Mouse (Mus musculus) gastrocnemius, adult 18-20 months (tissue): ENCODE results near the gene AC141477.1. TPM values are rescaled to one million over a fixed set of nuclear protein-coding genes. Genes with fewer than 3 reads are reported as not detected.

ENCODE experiments used
- DNase-seq: peaks from one replicate; pipeline ENCODE4 v3.0.0; 2021; ENCODE audit warnings: low spot score
- total RNA-seq, 2 experiments: library from RNA; stranded (reverse); gene quantifications; 2 replicates each; pipeline ENCODE4 v1.2.3; 2021

AC141477.1 gene
- total RNA-seq, 2 experiments from 2014 or later = not detected

DNA sequence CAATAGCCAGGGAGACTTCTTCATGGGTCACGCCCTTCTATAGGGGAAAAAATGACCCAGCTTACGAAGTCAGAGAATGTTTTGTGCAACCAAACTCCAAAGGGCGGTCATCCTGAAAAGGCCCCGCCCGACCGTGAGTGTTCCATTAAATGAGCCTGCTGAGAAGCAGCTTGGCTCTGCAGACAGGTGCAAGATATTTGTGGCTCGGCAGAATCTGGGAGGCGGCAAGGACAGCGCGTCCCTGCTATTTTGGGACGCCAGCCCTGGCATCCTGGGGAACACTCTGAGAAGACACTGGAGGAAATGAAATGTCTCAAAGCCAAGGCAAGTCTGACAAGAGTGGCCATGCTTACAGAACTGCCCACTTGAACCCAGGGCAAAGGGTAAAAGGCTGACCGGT is 23.4 kb downstream of the AC141477.1 start:
- peak; percentile 88 for DNase-seq

DNA sequence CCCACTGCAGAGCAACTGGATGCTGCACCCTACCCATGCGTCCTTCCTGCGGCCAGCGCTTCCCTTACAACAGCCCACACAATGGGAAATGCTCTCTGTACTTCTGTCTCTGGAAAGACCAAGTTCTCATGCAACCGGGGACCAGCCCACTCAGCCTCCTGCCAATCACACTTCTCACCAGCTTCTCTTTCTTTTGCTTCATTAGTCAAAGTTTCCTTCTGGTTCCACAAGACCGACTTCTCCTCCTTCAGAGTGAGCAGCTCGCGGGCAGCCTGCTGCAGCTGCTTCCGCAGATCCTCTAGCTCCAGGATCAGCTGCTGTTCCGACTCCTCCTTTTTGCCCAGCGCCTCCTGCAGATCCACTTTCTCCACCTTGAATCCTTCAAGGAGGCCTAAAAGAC is 31.7 kb downstream of the AC141477.1 start:
- no peak for DNase-seq

DNA sequence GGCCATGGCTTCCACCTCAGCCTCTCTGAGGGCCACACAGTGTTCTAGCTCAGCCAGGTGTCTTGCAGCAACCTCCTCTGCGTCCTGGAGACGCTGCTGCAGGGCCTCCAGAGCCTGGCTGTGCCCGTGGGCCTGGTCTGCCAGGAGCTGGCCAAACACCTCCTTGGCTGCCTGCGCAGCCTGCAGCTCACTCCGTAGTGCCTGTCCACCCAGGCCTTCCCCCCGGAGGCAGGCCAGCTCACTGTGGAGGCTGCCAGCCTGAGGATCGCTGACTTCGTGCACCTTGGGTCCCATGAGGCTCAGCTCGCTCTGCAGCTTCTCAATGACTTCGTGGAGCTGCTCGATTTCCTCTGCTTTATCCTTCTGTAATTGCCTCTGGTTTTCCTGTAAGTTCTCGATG is 47.6 kb downstream of the AC141477.1 start:
- peak; percentile 59 for DNase-seq

DNA sequence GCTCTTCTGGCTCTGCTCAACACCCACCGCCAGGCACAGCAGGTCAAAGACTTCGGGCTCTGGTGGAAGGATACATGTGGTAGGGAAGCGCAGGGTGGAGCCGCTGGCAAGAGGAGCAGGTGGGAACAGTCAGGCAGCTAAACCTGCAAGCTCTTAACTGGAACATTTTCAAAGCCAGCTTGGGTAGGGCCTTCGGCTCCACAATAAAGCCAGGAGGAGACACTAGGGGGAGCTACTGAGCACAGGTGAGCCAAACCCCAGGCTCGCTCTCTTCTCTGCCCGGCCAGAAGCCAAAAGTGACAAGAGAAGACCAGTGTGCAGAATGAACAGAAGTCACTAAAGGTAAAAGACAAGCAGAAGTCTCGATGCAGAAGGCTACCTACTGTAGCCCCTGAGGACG is 48.5 kb downstream of the AC141477.1 start:
- DNase-seq = peak; percentile 47

DNA sequence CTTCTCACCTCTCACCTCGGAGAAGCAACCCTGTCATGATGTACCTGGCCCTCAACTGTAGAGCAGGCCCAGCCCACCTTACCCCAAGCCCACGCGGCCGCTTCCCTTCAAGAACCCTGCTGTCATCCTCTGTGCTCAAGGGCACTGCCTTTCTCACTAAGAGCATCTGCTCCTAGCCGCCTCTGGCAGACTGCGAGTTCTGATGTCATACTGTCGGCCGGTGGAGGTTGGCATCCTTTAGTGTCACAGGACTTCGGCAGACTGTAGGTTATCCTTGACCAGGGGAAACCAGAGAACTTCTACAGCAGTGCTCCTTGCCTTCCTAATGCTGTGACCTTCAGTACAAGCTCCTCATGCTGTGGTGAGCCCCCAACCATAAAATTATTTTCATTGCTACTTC is 49.1 kb downstream of the AC141477.1 start:
- peak; percentile 55 for DNase-seq

Other genes starting within 250 kb of the AC141477.1 start
- gene Prmt2, start 202.6 kb downstream of the AC141477.1 start, total RNA-seq = 1 to 10 TPM; 2.7 to 4.2 TPM
- 1 to 10 TPM; 1.2 to 3.5 TPM for gene S100b, start 186.6 kb downstream of the AC141477.1 start, total RNA-seq
- gene Dip2a, start 95.2 kb downstream of the AC141477.1 start, total RNA-seq = 1 to 10 TPM; 3.2 to 3.5 TPM
- gene Pcnt, start 2.3 kb upstream of the AC141477.1 start, total RNA-seq = 10 to 100 TPM; 59.1 to 63.4 TPM
- under 1 TPM in 1 of 2 experiments, not detected in 1; 0.23 TPM for gene 2610028H24Rik, start 8.6 kb upstream of the AC141477.1 start, total RNA-seq
- gene Mcm3ap, start 28.5 kb upstream of the AC141477.1 start, total RNA-seq = 10 to 100 TPM; 16.9 to 18.4 TPM
- 1 to 10 TPM; 3.8 to 3.9 TPM for gene Ybey, start 28.7 kb upstream of the AC141477.1 start, total RNA-seq
- 1 to 10 TPM; 6.5 to 9.8 TPM for gene Lss, start 91.1 kb upstream of the AC141477.1 start, total RNA-seq
- gene Spatc1l, start 121.8 kb upstream of the AC141477.1 start, total RNA-seq = not detected
- gene Ftcd, start 135.2 kb upstream of the AC141477.1 start, total RNA-seq = under 1 TPM in 1 of 2 experiments, not detected in 1; 0.57 TPM
- 10 to 100 TPM; 32.0 to 33.3 TPM for gene Col6a2, start 183.2 kb upstream of the AC141477.1 start, total RNA-seq